Mouse (Mus musculus) gastrocnemius, postnatal 14 days (tissue): ENCODE results near the gene Izumo4. TPM values are rescaled to one million over a fixed set of nuclear protein-coding genes. Genes with fewer than 3 reads are reported as not detected.

ENCODE experiments used
- DNase-seq: peaks from one replicate; pipeline ENCODE4 v3.0.0; 2021; ENCODE audit warnings: mixed read lengths
- intact Hi-C: fragments of 180-260 bp; cut with DNase I; formaldehyde crosslinking; loops from one replicate; pipeline ENCODE4 v1.15.1; 2025; ENCODE audit warnings: low total_unique reads
- total RNA-seq, 2 experiments: library from RNA; stranded (reverse); gene quantifications; 2 replicates each; pipeline ENCODE4 v1.2.3; 2021

Izumo4 gene
- total RNA-seq, 2 experiments from 2014 or later, result 3.2 to 3.5 TPM

GRCm38 (mm10) chr10:80702536-80703390 is 779 bp downstream of the Izumo4 start:
- intact Hi-C loops, result no loop called here
- DNase-seq, result peak; percentile 96

GRCm38 (mm10) chr10:80703643-80704042 is 1.7 kb downstream of the Izumo4 start:
- intact Hi-C loops, result no loop called here
- DNase-seq, result no peak

GRCm38 (mm10) chr10:80704418-80704817 is 2.4 kb downstream of the Izumo4 start:
- intact Hi-C loops, result no loop called here

GRCm38 (mm10) chr10:80705033-80705432 is 3.0 kb downstream of the Izumo4 start:
- intact Hi-C loops, result no loop called here
- DNase-seq, result no peak

More at GRCm38 (mm10) chr10:80704418-80704817, 2.4 kb downstream of the Izumo4 start:
- DNase-seq, result no peak

- no peak for DNase-seq
- intact Hi-C loops, result no loop called here
Measured at GRCm38 (mm10) chr10:80705479-80705878, 3.5 kb downstream of the Izumo4 start.

GRCm38 (mm10) chr10:80710834-80711233 is 8.8 kb downstream of the Izumo4 start:
- no peak for DNase-seq
- intact Hi-C loops, result no loop called here

- intact Hi-C loops, result no loop called here
- no peak for DNase-seq
Measured at GRCm38 (mm10) chr10:80717281-80717680, 15.3 kb downstream of the Izumo4 start.

GRCm38 (mm10) chr10:80727369-80728127 is 25.6 kb downstream of the Izumo4 start:
- no peak for DNase-seq

GRCm38 (mm10) chr10:80732611-80733101 is 30.7 kb downstream of the Izumo4 start:
- intact Hi-C loops, result no loop called here
- DNase-seq, result no peak

More at GRCm38 (mm10) chr10:80727369-80728127, 25.6 kb downstream of the Izumo4 start:
- intact Hi-C loops, result no loop called here

GRCm38 (mm10) chr10:80736731-80737130 is 34.7 kb downstream of the Izumo4 start:
- no peak for DNase-seq
- intact Hi-C loops, result no loop called here

- intact Hi-C loops, result no loop called here
- DNase-seq, result no peak
Measured at GRCm38 (mm10) chr10:80738657-80739056, 36.7 kb downstream of the Izumo4 start.

GRCm38 (mm10) chr10:80741146-80741545 is 39.2 kb downstream of the Izumo4 start:
- DNase-seq, result no peak
- intact Hi-C loops, result no loop called here

GRCm38 (mm10) chr10:80741634-80742179 is 39.7 kb downstream of the Izumo4 start:
- DNase-seq, result no peak
- intact Hi-C loops, result no loop called here

GRCm38 (mm10) chr10:80742180-80742978 is 40.4 kb downstream of the Izumo4 start, which contains the start of gene Ap3d1:
Ap3d1 (minus strand) TSS chr10:80742264.
- intact Hi-C loops, result no loop called here
- peak; percentile 97 for DNase-seq

GRCm38 (mm10) chr10:80744262-80744661 is 42.3 kb downstream of the Izumo4 start:
- intact Hi-C loops, result no loop called here
- DNase-seq, result peak; percentile 57

GRCm38 (mm10) chr10:80747410-80747809 is 45.4 kb downstream of the Izumo4 start:
- intact Hi-C loops, result loop anchor here (5.0 kb wide), 1 partner anchor 45 kb away; no protein-coding TSS in a partner anchor
- peak; percentile 81 for DNase-seq

- intact Hi-C loops, result loop anchor here (2.0 to 5.0 kb wide), 2 partner anchors 44 to 128 kb away; no protein-coding TSS in a partner anchor
- DNase-seq, result peak; percentile 65
Measured at GRCm38 (mm10) chr10:80748609-80749008, 46.6 kb downstream of the Izumo4 start.

GRCm38 (mm10) chr10:80751188-80751832 is 49.3 kb downstream of the Izumo4 start:
- intact Hi-C loops, result no loop called here
- peak; percentile 74 for DNase-seq
